Mouse (Mus musculus) heart, postnatal 0 days (tissue): ENCODE data around the gene Asphd1. TPM values are rescaled to one million over a fixed set of nuclear protein-coding genes. Genes with fewer than 3 reads are reported as not detected.

Experiments
- ATAC-seq: fragments of 200-750 bp; cut with Nextera tagmentation; 2 replicates; pipeline ENCODE4 v1.8.0; 2017; ENCODE audit warnings: low read depth, moderate number of reproducible peaks, moderate library complexity; ENCODE audit not compliant: insufficient read depth
- DNase-seq: peaks from one replicate; pipeline ENCODE4 v3.0.0-alpha.2; 2016; ENCODE audit warnings: low spot score
- H3K27ac ChIP-seq: fragments of 300-500 bp; sonication (generic); 2 replicates; pipeline ENCODE4 v1.5.1; 2014; ENCODE audit warnings: low read depth, mild to moderate bottlenecking
- H3K27me3 ChIP-seq: fragments of 300-500 bp; sonication (generic); 2 replicates; pipeline ENCODE4 v1.6.1; 2014; ENCODE audit warnings: low read length, mixed read lengths; ENCODE audit not compliant: control insufficient read depth, insufficient read depth
- H3K36me3 ChIP-seq: fragments of 300-500 bp; sonication (generic); replicated peaks from 2 replicates; pipeline ENCODE4 v1.6.1; 2014; ENCODE audit warnings: low read length, mixed read lengths; ENCODE audit not compliant: control insufficient read depth, insufficient read depth
- H3K4me1 ChIP-seq: fragments of 300-500 bp; sonication (generic); 2 replicates; pipeline ENCODE4 v1.6.1; 2014; ENCODE audit warnings: antibody characterized with exemption; ENCODE audit not compliant: control insufficient read depth, insufficient read depth
- H3K4me2 ChIP-seq: fragments of 300-500 bp; sonication (generic); 2 replicates; pipeline ENCODE4 v1.6.1; 2014; ENCODE audit warnings: low read depth, mild to moderate bottlenecking, low read length, moderate library complexity
- H3K4me3 ChIP-seq: fragments of 300-500 bp; sonication (generic); 2 replicates; pipeline ENCODE4 v1.5.1; 2014; ENCODE audit warnings: low read depth, low read length
- H3K9ac ChIP-seq: fragments of 300-500 bp; sonication (generic); replicated peaks from 2 replicates; pipeline ENCODE4 v1.6.1; 2014; ENCODE audit warnings: low read depth, low read length, mixed read lengths
- H3K9me3 ChIP-seq: fragments of 300-500 bp; sonication (generic); replicated peaks from 2 replicates; pipeline ENCODE4 v1.6.1; 2016; ENCODE audit warnings: low read length; ENCODE audit not compliant: control insufficient read depth
- CTCF ChIP-seq: IDR thresholded peaks from 2 replicates; pipeline ENCODE4 v1.5.1; 2016; ENCODE audit warnings: antibody characterized with exemption, control low read depth, low read depth
- EP300 ChIP-seq: IDR thresholded peaks from 2 replicates; pipeline ENCODE4 v1.6.1; 2016; ENCODE audit warnings: antibody characterized with exemption, low read depth
- WGBS: fragments of 180-500 bp; shearing (Covaris S2); extraction: QIAGEN DNeasy Blood & Tissue Kit; methylation state at CpG from one replicate; pipeline ENCODE4 v1.1.7; 2014; 5-methylcytosine and 5-hydroxymethylcytosine counted together
- polyA plus RNA-seq: library from polyadenylated mRNA; unstranded; fragments of >200 nt; fragmentation: Nextera tagmentation; extraction: Ambion mirVana; gene quantifications from 2 replicates; pipeline ENCODE4 v1.2.1, GENCODE M21; 2015
- total RNA-seq: library from RNA; depleted of rRNA; stranded (reverse); fragments of >200 nt; gene quantifications from 2 replicates; pipeline ENCODE4 v1.2.3, GENCODE M21; 2014; ENCODE audit warnings: low replicate concordance

Asphd1 gene
- total and polyA plus RNA-seq, 2 experiments from 2014 or later, result not detected

DNA sequence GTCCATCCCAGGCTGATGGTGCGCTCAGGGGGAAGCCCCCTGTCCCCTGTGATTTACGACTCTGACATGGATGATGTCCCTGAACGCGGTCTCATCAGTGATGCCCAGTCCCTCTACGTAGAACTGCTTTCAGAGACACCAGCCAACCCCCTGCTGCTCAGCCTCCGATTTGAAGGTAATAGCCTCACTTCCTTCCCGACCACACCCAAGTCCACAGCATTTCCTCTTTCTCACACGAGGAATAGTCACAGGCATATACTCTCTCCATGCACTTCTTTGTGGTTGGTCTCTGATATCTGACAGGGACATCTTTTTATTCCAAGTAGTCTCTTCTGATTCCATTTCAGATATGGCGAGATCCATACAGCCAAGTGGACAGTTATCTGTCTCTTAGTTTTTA is 10.4 kb upstream of the Asphd1 start:
- Histone ChIP-seq H3K27me3 (peaks cover 13% of the 10 kb centered on the region), H3K9me3 (no peaks in the 10 kb centered on the region), H3K27ac (no peak overlapping the region), H3K36me3 (no peaks in the 10 kb centered on the region), H3K4me1 (no peaks in the 10 kb centered on the region), H3K4me2 (no peak overlapping the region), H3K4me3 (no peak overlapping the region), H3K9ac (no peak overlapping the region)
- WGBS, result 59% methylated on average over 9 of the region's 9 CpGs
- DNase-seq, result no peak
- TF ChIP-seq EP300, result no peak
- no peak for TF ChIP-seq CTCF
- ATAC-seq, result no peak

DNA sequence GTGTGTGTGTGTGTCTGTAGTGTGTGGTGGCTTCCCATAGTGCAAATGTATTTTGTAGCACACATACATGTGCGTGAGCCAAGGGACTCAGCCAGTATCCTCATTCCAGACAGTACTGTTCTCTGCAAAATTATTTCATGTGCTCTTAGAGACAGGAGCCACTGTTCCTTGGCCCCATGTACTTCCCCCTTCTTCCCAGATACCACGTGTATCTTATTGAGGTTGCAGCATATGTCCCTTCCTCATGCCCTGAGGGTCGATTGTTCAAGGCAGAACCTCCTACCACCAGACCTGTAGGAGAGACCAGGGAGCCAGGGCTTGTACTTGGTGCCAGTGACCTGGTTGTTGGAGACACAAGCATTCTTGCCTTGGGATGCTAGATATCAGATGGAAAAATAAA is 5.7 kb upstream of the Asphd1 start:
- DNase-seq (no peak), ATAC-seq (no peak)
- WGBS, result 49% methylated on average over 3 of the region's 3 CpGs
- Histone ChIP-seq H3K4me1 (peaks cover 8% of the 10 kb centered on the region), H3K4me2 (no peak overlapping the region), H3K36me3 (no peaks in the 10 kb centered on the region), H3K27ac (no peak overlapping the region), H3K4me3 (no peak overlapping the region), H3K9ac (no peak overlapping the region), H3K27me3 (peaks cover 19% of the 10 kb centered on the region), H3K9me3 (no peaks in the 10 kb centered on the region)
- TF ChIP-seq EP300, result no peak
- no peak for TF ChIP-seq CTCF

DNA sequence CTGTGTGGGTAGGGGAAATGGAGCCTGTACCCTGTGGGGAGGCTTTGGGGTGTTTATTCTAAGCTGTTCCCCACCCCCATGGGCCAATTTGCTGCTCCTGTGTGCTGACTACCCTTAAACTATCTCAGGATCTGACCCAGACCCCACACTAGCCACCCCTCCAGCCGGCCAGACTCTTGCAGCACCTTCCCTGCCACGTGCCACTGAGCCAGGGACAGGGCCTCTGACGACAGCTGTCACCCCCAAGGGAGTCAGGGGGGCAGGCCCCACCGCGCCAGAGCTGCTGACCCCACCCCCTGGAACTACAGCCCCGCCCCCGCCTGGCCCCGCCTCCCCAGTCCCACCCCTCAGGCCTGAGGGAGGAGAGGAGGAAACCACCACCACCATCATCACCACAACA is 3.3 kb upstream of the Asphd1 start:
- no peak overlapping the region for H3K4me2 ChIP-seq

DNA sequence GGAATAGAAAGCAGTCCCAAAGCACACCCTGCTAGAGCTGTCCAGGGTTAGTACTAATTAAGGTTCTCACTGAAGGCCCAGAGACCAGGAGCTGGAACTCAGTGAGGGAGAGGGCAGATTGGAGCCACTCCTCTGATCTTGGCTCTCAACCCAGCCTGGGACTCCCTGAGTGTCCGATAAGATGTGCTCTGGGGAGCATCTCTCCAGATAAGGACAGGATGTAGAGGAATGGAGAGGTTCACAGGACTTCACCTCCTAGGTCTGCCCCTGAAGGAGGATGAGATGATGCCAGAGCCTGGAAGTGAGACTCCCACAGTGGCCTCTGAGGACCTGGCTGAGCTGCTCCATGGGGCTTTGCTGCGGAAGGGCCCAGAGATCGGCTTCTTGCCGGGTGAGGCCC is 2.4 kb upstream of the Asphd1 start:
- WGBS, result 14% methylated on average over 4 of the region's 4 CpGs
- DNase-seq (no peak), ATAC-seq (no peak)
- no peaks in the 10 kb centered on the region for H3K36me3 ChIP-seq
- H3K27ac ChIP-seq, result no peak overlapping the region
- H3K27me3 ChIP-seq, result peaks cover 26% of the 10 kb centered on the region
- TF ChIP-seq CTCF (no peak), EP300 (no peak)
- H3K4me3 ChIP-seq, result no peak overlapping the region
- no peaks in the 10 kb centered on the region for H3K9me3 ChIP-seq
- peak overlapping the region; percentile 87; the same call in 1 of the 2 replicates for H3K4me2 ChIP-seq
- no peak overlapping the region for H3K9ac ChIP-seq
- peaks cover 15% of the 10 kb centered on the region for H3K4me1 ChIP-seq

More for the DNA sequence above, 3.3 kb upstream of the Asphd1 start:
- Histone ChIP-seq H3K9me3 (no peaks in the 10 kb centered on the region), H3K27me3 (peaks cover 26% of the 10 kb centered on the region), H3K4me3 (no peak overlapping the region), H3K27ac (no peak overlapping the region), H3K36me3 (no peaks in the 10 kb centered on the region), H3K9ac (no peak overlapping the region), H3K4me1 (peaks cover 15% of the 10 kb centered on the region)
- TF ChIP-seq CTCF (no peak), EP300 (no peak)
- DNase-seq (no peak), ATAC-seq (no peak)
- WGBS, result 0% methylated on average over 7 of the region's 8 CpGs

DNA sequence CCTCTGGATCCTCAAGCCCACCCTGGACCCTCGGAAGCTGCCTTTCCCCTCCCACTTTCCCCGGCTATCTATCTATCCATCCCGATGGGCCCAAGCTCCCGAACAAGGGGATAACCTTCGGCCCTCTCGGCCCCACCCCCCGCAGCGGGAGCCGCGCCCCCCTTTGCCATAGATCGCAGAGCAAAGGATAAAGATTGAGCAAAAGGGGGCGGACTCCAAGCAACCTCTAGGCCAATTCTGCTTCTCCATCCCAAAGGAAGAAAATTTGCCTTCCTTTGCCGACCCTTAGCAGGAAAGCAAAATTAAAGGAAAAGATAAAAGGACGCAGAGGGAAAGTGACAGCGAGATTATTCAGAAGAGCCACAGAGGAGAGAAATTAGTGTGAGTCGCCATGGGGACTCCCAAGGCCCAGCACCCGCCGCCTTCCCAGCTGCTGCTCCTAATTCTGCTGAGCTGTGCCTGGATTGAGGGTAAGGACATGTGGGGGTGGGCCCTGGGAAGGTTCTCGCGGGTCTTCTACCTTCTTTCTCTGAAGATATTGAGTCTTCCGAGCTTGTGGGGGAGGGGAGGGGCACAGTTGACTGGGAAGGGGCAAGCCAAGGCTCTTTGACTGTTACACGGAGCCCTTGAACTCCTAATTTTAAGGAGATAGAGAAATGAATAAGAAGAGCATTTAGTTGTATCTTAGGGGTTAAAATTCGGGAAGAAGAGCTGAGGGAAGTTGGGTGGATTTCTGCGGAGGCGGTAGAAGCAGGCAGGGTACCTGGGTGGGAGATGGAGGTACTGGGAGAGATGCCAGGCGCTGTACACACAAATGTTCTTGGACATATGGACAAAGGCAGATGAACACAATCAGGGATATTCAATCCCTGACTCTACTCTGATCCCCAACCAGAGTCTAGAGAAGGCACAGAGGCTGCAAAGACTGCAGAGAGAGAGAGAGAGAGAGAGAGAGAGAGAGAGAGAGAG is 1.5 kb upstream of the Asphd1 start:
- Histone ChIP-seq H3K9ac (no peak overlapping the region), H3K9me3 (no peaks in the 10 kb centered on the region), H3K27ac (no peak overlapping the region), H3K27me3 (peaks cover 26% of the 10 kb centered on the region), H3K36me3 (no peaks in the 10 kb centered on the region), H3K4me1 (peaks cover 15% of the 10 kb centered on the region), H3K4me2 (peak overlapping the region; percentile 87), H3K4me3 (peak overlapping the region; percentile 49)
- DNase-seq (no peak), ATAC-seq (no peak)
- no peak for TF ChIP-seq CTCF
- TF ChIP-seq EP300, result no peak
- 7% methylated on average over 26 of the region's 26 CpGs for WGBS
